Mouse (Mus musculus): ENCODE data around the gene Bnip3. TPM values are rescaled to one million over a fixed set of nuclear protein-coding genes. Genes with fewer than 3 reads are reported as not detected.

The Bnip3 gene
- 74.8 TPM for polyA plus RNA-seq (2014; fragmentation: Illumina TruSeq; extraction: RNeasy Lipid Tissue Mini Kit (QIAGEN cat#74804); ENCODE audit: insufficient read depth, low read depth, low replicate concordance)

DNA sequence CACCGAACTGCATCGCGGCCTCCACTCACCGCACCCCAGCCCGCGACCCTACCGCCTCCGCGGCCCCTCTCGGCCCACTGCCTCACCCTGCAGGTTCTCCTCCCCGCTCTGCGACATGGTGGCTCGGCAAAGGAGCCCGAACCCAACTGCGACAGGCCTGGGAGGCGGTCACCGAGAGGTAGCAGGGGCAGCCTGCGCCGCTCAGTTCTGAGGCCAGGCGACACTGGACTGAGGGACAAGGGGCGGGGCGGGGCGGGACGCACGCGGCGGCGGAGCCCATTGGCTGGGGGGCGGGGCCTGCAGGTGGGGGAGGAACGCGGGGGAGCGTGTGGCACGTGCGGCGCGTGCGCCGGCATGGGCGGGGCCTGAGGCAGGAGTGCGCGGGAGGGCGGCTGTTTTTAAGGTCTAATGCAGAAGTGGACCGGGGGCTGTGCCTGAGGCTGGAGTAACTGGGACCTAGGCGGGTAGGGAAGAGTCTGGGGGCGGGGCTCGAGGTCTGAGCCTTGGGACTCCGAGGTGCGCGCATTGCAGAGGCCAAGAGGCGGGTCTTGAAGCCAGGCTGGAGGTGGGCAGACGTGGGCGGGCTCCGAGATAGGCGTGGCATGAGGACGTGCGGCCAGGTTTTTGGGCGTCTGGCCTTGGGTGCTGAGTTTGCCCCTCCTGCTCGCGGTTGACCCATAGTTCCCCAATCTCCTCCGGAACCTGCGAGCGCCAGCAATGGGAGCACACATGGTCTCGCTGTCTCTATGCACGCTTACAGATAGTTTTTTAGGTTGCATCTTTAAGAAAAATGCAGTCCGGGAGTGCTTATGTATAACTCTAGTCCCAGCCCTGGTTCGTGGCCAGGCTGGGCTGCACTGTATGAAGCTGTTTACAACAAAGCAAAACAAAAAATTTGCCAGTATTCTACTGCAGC, at the start of gene Bnip3:
Bnip3 (minus strand) TSS at position 243 of the 916 bp plus-strand sequence.

DNA sequence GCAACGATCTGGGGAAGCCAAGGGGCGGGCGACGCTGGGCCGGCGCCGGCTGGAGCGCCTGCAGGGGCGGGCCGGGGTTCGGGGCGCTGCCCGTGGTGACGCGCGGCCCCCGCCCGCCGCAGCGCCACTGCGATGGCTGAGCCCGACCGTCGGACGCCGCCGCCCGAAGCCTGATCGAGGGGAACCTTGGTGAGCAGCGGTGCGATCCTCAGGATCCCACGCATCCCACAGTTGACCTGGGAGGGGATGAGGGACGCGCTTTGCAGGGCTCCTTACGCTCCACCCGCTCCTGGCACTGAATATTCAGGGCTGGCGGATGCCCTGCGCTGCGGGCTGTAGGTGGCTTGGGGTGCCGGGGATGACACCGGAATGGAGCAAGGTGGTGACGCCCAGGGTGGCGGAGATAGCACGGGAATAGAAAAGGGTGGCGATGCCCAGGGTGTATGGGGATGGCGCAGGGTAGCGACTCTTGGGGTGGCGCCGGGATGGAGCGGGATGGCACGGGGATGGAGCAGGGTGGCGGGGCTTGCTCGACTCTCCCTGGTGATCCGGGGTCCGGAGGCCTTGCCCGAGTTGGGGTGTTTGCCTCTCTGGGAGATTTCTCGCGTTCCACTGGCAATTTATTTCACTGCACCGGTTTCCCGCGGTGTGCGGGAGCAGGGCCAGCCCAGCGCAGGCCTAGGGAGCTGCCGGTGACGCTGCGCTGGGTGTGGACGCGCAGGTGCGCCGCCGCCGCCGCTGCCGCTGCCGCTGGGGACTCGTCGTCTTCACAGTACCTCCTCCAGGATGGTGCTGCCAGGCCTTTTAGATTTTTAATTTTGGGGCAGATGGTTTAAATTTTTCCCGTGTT, 31.5 kb upstream of the Bnip3 start, which contains the start of gene Jakmip3:
Jakmip3 (plus strand) TSS at position 119 of the 850 bp plus-strand sequence.

DNA sequence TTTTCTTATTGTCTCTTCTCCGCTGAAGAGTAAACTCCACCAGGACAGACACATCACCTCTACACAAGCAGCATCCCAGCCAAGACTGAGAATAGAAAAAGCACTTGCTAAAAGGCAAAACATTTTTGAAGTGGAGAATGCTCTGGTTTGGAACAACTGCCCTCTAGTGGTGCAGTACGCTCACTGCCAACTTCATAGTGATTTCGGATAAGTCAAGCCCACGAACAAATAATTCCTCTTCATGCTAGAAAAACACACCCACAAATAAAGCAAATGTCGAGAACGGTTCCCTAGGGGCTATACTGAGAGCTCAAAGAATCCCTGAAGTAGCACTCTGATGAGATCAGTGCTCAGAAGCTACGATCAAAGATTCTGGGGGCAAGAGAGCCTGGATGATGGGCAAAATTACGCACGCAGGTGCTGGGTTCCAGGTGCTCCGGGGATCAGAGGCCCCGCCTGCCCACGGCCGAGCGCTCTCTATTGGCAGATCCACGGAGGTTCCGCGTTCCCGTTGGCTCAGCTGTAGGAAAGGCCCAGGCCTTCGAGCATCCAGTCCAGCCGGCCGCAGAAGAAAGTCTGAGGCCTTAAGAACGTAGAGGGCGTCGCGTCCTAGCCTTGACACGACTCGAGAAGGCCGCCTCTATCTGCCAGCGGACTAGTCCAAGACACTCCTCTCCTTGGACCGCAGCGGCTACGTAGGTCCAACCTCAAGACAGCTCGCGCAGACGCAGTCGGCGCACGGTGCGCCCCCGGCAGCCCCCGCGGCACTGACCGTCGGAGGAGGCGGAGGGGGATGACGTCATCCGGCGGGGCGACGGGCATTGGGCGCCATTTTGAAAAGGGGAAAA, 63.6 kb downstream of the Bnip3 start, which contains the start of the genes Ppp2r2d and Mapk1ip1:
Ppp2r2d (plus strand) TSS at position 536 of the 848 bp plus-strand sequence.
Mapk1ip1 (minus strand) TSS at position 730 of the 848 bp plus-strand sequence.

Other genes starting within 250 kb of the Bnip3 start
- 28.1 TPM for gene Ppp2r2d, start 63.4 kb downstream of the Bnip3 start, polyA plus RNA-seq (2014; fragmentation: Illumina TruSeq; extraction: RNeasy Lipid Tissue Mini Kit (QIAGEN cat#74804); ENCODE audit: insufficient read depth, low read depth, low replicate concordance)
- 15.2 TPM for gene Mapk1ip1, start 63.2 kb downstream of the Bnip3 start, polyA plus RNA-seq (2014; fragmentation: Illumina TruSeq; extraction: RNeasy Lipid Tissue Mini Kit (QIAGEN cat#74804); ENCODE audit: insufficient read depth, low read depth, low replicate concordance)
- gene Jakmip3, start 31.2 kb upstream of the Bnip3 start, polyA plus RNA-seq (2014; fragmentation: Illumina TruSeq; extraction: RNeasy Lipid Tissue Mini Kit (QIAGEN cat#74804); ENCODE audit: insufficient read depth, low read depth, low replicate concordance): not detected
- not detected for gene Dpysl4, start 176.5 kb upstream of the Bnip3 start, polyA plus RNA-seq (2014; fragmentation: Illumina TruSeq; extraction: RNeasy Lipid Tissue Mini Kit (QIAGEN cat#74804); ENCODE audit: insufficient read depth, low read depth, low replicate concordance)

Data from lung, adult 10 weeks (tissue).